Mouse (Mus musculus) kidney, embryonic 16.5 days (tissue): ENCODE measurements around the gene Slc25a34. TPM values are rescaled to one million over a fixed set of nuclear protein-coding genes. Genes with fewer than 3 reads are reported as not detected.

Source experiments
- ATAC-seq: fragments of 200-750 bp; cut with Nextera tagmentation; 2 replicates; pipeline ENCODE4 v1.8.0; 2017; ENCODE audit warnings: moderate TSS enrichment; ENCODE audit not compliant: low FRiP score, low TSS enrichment
- H3K27ac ChIP-seq: fragments of 300-500 bp; sonication (generic); 2 replicates; pipeline ENCODE4 v1.5.1; 2014; ENCODE audit warnings: low read length
- H3K27me3 ChIP-seq: fragments of 300-500 bp; sonication (generic); 2 replicates; pipeline ENCODE4 v1.6.1; 2014; ENCODE audit warnings: low read length, control low read depth, mixed read lengths; ENCODE audit not compliant: insufficient read depth
- H3K36me3 ChIP-seq: fragments of 300-500 bp; sonication (generic); 2 replicates; pipeline ENCODE4 v1.6.1; 2014; ENCODE audit warnings: low read length, control low read depth, mixed read lengths; ENCODE audit not compliant: insufficient read depth
- H3K4me1 ChIP-seq: fragments of 300-500 bp; sonication (generic); 2 replicates; pipeline ENCODE4 v1.6.1; 2014; ENCODE audit warnings: low read length, control low read depth, mixed read lengths; ENCODE audit not compliant: insufficient read depth
- H3K4me2 ChIP-seq: fragments of 300-500 bp; sonication (generic); replicated peaks from 2 replicates; pipeline ENCODE4 v1.6.1; 2014; ENCODE audit warnings: low read depth, low read length
- H3K4me3 ChIP-seq: fragments of 300-500 bp; sonication (generic); 2 replicates; pipeline ENCODE4 v1.5.1; 2014; ENCODE audit warnings: mild to moderate bottlenecking, low read length
- H3K9ac ChIP-seq: fragments of 300-500 bp; sonication (generic); replicated peaks from 2 replicates; pipeline ENCODE4 v1.6.1; 2014; ENCODE audit warnings: low read length
- H3K9me3 ChIP-seq: fragments of 300-500 bp; sonication (generic); 2 replicates; pipeline ENCODE4 v1.6.1; 2016; ENCODE audit warnings: low read length, control low read depth
- WGBS: fragments of 180-500 bp; shearing (Covaris S2); extraction: QIAGEN DNeasy Blood & Tissue Kit; methylation state at CpG from one replicate; pipeline ENCODE4 v1.1.7; 2014; 5-methylcytosine and 5-hydroxymethylcytosine counted together
- polyA plus RNA-seq: library from polyadenylated mRNA; unstranded; fragments of >200 nt; fragmentation: Nextera tagmentation; extraction: Ambion mirVana; gene quantifications from 2 replicates; pipeline ENCODE4 v1.2.1, GENCODE M21; 2015

Slc25a34 gene
- polyA plus RNA-seq, 1 experiment from 2014 or later = 0.69 TPM

- Histone ChIP-seq H3K36me3 (peaks cover 16% of the 10 kb centered on the region; the same call in 1 of the 2 replicates), H3K9me3 (no peaks in the 10 kb centered on the region), H3K4me2 (no peak overlapping the region), H3K4me1 (peaks cover 8% of the 10 kb centered on the region), H3K9ac (no peak overlapping the region), H3K27me3 (no peaks in the 10 kb centered on the region), H3K27ac (no peak overlapping the region), H3K4me3 (no peak overlapping the region)
- WGBS = 92% methylated on average over 6 of the region's 6 CpGs
- no peak for ATAC-seq
Observed at GRCm38 (mm10) chr4:141658846-141659484, 35.3 kb upstream of the Slc25a34 start.

DNA sequence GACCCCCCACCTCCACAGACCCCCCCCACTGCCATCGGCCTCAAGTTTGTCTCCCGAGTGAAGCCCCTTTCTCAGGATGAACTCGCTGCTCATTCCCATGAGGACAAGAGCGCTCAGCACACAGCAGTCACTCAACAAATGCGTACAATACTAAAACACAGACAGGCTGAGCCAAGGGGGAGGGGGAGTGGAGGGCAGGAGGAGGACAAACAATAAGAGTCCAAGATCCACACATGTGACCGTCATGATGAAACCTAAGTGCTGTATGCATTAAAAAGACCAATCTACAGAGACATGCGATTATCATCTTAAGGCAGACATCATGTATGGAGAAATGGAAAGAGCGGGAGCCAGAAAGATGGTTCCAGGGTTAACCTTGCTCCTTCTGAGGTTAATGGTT, 33.3 kb upstream of the Slc25a34 start:
- H3K27ac ChIP-seq = no peak overlapping the region
- H3K9me3 ChIP-seq = no peaks in the 10 kb centered on the region
- no peak overlapping the region for H3K4me3 ChIP-seq
- peaks cover 21% of the 10 kb centered on the region; the same call in 1 of the 2 replicates for H3K36me3 ChIP-seq
- H3K9ac ChIP-seq = no peak overlapping the region
- no peak for ATAC-seq
- H3K4me1 ChIP-seq = no peaks in the 10 kb centered on the region
- no peaks in the 10 kb centered on the region for H3K27me3 ChIP-seq
- no peak overlapping the region for H3K4me2 ChIP-seq
- WGBS = 87% methylated on average over 8 of the region's 8 CpGs

DNA sequence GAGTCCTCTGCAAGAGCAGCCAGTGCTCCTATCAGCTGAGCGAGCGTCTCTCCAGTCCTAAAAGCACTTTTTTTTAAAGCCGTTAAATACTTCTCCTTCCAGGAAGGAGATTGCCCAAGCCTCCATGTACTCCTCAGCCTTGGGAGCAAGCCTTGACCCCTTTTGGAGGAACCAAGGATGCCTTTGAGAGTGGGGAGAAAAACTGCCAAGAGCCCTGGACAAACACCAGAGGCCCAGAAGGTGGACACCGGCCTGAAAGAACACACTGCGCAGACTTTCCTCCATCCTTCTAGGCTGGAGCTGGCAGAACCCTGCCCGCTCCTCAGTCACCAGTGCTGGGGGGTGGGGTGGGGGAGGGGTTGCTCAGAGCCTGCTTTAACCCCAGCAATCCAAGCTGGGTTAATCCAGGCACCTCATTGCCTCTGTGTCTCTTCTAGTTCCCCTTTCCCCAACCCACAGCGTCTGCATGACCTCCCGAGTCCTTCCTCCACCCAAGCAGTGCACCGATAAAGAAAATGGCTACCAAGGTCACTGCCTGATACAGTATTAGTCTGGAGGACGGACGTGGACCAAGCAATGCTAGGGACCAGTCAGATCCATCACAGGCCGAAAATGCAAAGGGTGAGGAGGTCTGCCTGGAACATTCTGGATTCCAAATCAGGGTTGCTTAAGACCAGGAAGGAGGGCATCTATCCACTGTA, 32.4 kb upstream of the Slc25a34 start:
- WGBS = 81% methylated on average over 12 of the region's 12 CpGs
- no peak overlapping the region for H3K4me2 ChIP-seq
- H3K36me3 ChIP-seq = peaks cover 25% of the 10 kb centered on the region; the same call in 1 of the 2 replicates
- no peaks in the 10 kb centered on the region for H3K4me1 ChIP-seq
- ATAC-seq = no peak
- H3K27me3 ChIP-seq = no peaks in the 10 kb centered on the region
- H3K4me3 ChIP-seq = no peak overlapping the region
- no peak overlapping the region for H3K9ac ChIP-seq
- no peaks in the 10 kb centered on the region for H3K9me3 ChIP-seq
- H3K27ac ChIP-seq = no peak overlapping the region

DNA sequence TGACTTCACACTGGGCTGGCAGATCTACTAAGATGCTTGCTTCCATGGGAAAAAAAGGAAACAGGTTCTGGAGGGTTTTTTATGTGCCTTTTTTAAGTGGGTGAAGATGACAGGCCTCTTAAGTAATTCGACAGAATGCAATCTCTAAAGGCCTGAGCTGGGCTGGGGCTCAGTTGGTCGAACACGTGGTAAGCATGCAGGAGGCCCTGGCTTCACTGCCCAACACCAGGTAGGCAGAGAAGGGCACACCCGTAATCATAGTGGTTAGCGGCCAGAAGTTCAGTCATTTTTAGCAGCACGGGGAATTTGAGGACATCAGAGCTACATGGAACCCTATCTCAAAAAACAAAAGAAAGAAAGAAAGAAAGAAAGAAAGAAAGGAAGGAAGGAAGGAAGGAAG, 30.9 kb upstream of the Slc25a34 start:
- Histone ChIP-seq H3K27me3 (no peaks in the 10 kb centered on the region), H3K9ac (no peak overlapping the region), H3K36me3 (peaks cover 21% of the 10 kb centered on the region; the same call in 1 of the 2 replicates), H3K4me3 (no peak overlapping the region), H3K27ac (no peak overlapping the region), H3K4me2 (no peak overlapping the region), H3K4me1 (no peaks in the 10 kb centered on the region), H3K9me3 (no peaks in the 10 kb centered on the region)
- WGBS = 91% methylated on average over 6 of the region's 6 CpGs
- ATAC-seq = no peak

DNA sequence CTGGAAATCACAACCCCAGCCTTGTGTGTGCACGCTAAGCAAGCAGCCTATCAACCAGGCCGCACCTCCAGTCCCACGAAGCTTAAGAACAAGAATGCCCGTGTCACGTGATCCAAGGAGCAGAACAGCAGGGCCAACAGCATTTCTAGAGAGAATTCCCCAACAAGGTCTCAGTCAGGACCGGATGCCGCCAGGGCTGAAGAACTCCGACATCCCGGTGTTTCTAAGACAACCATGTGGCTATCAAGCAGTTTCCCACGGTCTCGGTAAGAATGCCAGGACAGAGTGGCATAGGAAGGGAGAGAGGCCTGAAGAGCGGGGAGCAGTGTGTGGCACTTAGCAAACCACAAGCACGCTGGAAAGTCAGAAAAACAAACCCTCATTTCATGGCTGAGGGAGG, 30.2 kb upstream of the Slc25a34 start:
- H3K36me3 ChIP-seq = peaks cover 20% of the 10 kb centered on the region; the same call in 1 of the 2 replicates
- no peaks in the 10 kb centered on the region for H3K4me1 ChIP-seq
- 92% methylated on average over 13 of the region's 13 CpGs for WGBS
- no peak overlapping the region for H3K4me3 ChIP-seq
- H3K27ac ChIP-seq = no peak overlapping the region
- H3K9ac ChIP-seq = no peak overlapping the region
- no peaks in the 10 kb centered on the region for H3K9me3 ChIP-seq
- ATAC-seq = no peak
- H3K27me3 ChIP-seq = no peaks in the 10 kb centered on the region
- H3K4me2 ChIP-seq = no peak overlapping the region

- ATAC-seq = no peak
- Histone ChIP-seq H3K27ac (no peak overlapping the region), H3K9me3 (no peaks in the 10 kb centered on the region), H3K4me1 (no peaks in the 10 kb centered on the region), H3K4me3 (no peak overlapping the region), H3K9ac (no peak overlapping the region), H3K27me3 (no peaks in the 10 kb centered on the region), H3K4me2 (no peak overlapping the region), H3K36me3 (peaks cover 19% of the 10 kb centered on the region; the same call in 1 of the 2 replicates)
- 90% methylated on average over 8 of the region's 8 CpGs for WGBS
Observed at GRCm38 (mm10) chr4:141653044-141653443, 29.4 kb upstream of the Slc25a34 start.

DNA sequence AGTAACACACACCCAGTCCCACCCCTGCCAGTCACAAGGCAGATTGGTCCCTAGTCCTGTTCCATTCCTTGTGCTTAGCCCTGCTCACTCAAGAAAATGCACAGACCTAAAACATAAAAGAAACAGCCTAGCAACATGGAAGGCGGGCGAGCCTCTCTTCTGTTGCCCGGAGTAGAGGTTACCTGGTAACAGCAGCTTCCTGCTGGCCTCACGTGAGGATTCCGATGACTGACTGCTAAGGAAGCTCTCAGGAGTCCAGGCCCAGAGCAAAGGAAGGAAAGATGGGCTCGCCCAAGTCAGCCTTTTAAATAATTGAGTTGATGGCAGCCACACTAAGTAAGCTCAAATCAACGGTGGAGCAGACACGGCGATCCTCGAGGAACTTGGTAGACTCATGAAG, 28.3 kb upstream of the Slc25a34 start:
- H3K9ac ChIP-seq = no peak overlapping the region
- no peaks in the 10 kb centered on the region for H3K27me3 ChIP-seq
- H3K4me3 ChIP-seq = no peak overlapping the region
- 88% methylated on average over 10 of the region's 10 CpGs for WGBS
- no peaks in the 10 kb centered on the region for H3K4me1 ChIP-seq
- no peak overlapping the region for H3K4me2 ChIP-seq
- H3K36me3 ChIP-seq = peaks cover 19% of the 10 kb centered on the region; the same call in 1 of the 2 replicates
- no peak overlapping the region for H3K27ac ChIP-seq
- no peaks in the 10 kb centered on the region for H3K9me3 ChIP-seq
- ATAC-seq = no peak

DNA sequence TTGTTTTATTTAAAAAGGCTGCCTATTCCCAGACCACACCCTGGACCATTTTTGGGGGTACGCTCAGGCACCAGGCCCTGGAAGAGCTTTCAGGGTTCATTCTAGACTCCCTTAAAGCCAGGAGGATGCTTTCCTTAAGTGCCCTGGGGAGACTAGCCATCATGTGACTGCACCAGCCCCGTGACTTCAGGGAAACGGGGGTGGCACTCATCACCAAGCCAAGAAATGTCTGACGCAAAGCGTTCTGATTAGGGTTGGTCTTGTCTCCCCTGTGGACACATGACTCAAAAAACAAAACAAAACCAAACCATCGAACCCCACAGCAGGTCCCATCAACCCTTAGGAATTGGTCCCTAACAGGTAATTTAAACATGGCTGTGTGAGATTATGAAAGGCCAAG, 27.7 kb upstream of the Slc25a34 start:
- WGBS = 89% methylated on average over 6 of the region's 6 CpGs

GRCm38 (mm10) chr4:141649244-141649643, 25.6 kb upstream of the Slc25a34 start:
- Histone ChIP-seq H3K4me2 (no peak overlapping the region), H3K9me3 (no peaks in the 10 kb centered on the region), H3K27ac (no peak overlapping the region), H3K27me3 (no peaks in the 10 kb centered on the region), H3K9ac (no peak overlapping the region), H3K36me3 (peaks cover 19% of the 10 kb centered on the region; the same call in 1 of the 2 replicates), H3K4me3 (no peak overlapping the region), H3K4me1 (peaks cover under 1% of the 10 kb centered on the region)
- ATAC-seq = no peak
- WGBS = 78% methylated on average over 6 of the region's 6 CpGs

More for the DNA sequence above, 27.7 kb upstream of the Slc25a34 start:
- Histone ChIP-seq H3K4me1 (no peaks in the 10 kb centered on the region), H3K27ac (no peak overlapping the region), H3K27me3 (no peaks in the 10 kb centered on the region), H3K4me3 (no peak overlapping the region), H3K9me3 (no peaks in the 10 kb centered on the region), H3K36me3 (peaks cover 19% of the 10 kb centered on the region; the same call in 1 of the 2 replicates), H3K4me2 (no peak overlapping the region), H3K9ac (no peak overlapping the region)
- ATAC-seq = no peak

GRCm38 (mm10) chr4:141648262-141648661, 24.6 kb upstream of the Slc25a34 start:
- H3K36me3 ChIP-seq = peaks cover 19% of the 10 kb centered on the region; the same call in 1 of the 2 replicates
- WGBS = 96% methylated on average over 5 of the region's 5 CpGs
- ATAC-seq = no peak

More at GRCm38 (mm10) chr4:141648262-141648661, 24.6 kb upstream of the Slc25a34 start:
- Histone ChIP-seq H3K27ac (no peak overlapping the region), H3K4me1 (peaks cover 11% of the 10 kb centered on the region), H3K27me3 (no peaks in the 10 kb centered on the region), H3K9me3 (no peaks in the 10 kb centered on the region), H3K9ac (no peak overlapping the region), H3K4me2 (no peak overlapping the region), H3K4me3 (no peak overlapping the region)
